Mouse (Mus musculus): ENCODE measurements at regions not wholly inside any gene's neighbourhood (a gene's known extent, or its start where the extent isn't known, plus 50 kb on each side); places are given as distances from the start of the nearest gene placed in this dataset.
"Not testable (repeated sequence)": the region's sequence is repeated elsewhere in the genome, so short reads cannot be mapped to it uniquely, and the experiment has no call there.

DNA sequence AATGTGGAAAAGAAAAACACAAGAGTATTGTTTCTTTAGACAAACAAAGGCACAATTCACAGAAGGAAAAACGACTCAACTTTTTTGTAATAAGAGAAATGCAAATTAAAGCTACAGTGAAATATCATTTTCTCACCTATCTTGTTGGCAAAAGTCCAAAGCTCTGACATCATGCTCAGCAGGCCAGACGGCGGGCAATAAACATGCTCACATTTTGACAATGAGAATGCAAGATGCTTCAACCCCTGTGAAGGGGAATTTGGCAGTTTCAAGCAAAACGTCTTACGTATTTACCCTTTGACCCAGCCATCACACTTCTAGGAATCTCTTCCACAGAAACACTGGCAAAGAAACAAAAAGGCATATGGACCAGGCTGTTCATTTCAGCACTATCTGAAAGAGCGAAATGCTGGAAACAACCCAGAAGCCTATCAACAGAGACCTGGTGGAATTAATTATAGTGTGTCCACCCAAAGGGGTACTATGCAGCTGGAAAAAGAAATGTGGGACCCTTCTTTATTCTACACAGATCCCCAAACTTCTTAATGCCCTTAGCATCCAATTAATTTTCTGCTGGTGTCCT lies 203.4 kb upstream of the 2610301B20Rik start:
- H3K27me3 ChIP-seq (ENCODE audit: control insufficient read depth, insufficient read depth, low read length) = no peaks in the 10 kb centered on the region
- H3K27ac ChIP-seq (ENCODE audit: insufficient read depth, low read length) = no peak overlapping the region
- H3K4me1 ChIP-seq (ENCODE audit: control insufficient read depth, insufficient read depth, low read length) = no peaks in the 10 kb centered on the region
- no peak overlapping the region for H3K4me3 ChIP-seq (replicated peaks; ENCODE audit: insufficient read depth, low read depth, low read length)
- TF ChIP-seq CTCF (IDR thresholded peaks at IDR 0.05; ENCODE audit: borderline replicate concordance, insufficient read depth, low read depth, low read length) (no peak), POLR2A (IDR thresholded peaks at IDR 0.05; ENCODE audit: borderline replicate concordance, insufficient read depth, low read length) (no peak)
- DNase-seq = peak; percentile 15 to 53
- WGBS = 9% methylated on average over 6 of the region's 6 CpGs

DNA sequence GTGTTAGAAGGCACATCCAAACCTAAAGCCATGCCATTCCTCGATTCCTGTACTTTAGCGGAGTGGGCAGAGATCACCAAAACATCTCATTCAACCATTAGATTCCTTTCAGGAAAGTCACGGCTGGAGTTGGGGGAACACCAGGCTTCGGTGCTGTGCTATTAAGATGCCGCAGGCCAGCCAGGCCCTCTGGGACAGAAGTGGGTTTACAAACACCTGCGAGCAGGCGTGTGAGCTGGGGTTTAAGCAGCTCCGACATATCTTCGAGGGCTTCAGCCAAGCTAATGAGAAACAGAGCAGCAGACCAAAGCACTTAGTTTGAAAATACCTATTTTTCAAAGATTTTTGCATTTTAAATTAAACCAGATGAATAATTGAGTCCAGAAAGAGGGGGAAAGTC lies 183.2 kb upstream of the 2610301B20Rik start:
- WGBS = 79% methylated on average over 9 of the region's 9 CpGs
- DNase-seq = no peak
- Histone ChIP-seq H3K4me3 (replicated peaks; ENCODE audit: insufficient read depth, low read depth, low read length) (no peak overlapping the region), H3K4me1 (ENCODE audit: control insufficient read depth, insufficient read depth, low read length) (no peaks in the 10 kb centered on the region), H3K27ac (ENCODE audit: insufficient read depth, low read length) (no peak overlapping the region), H3K27me3 (ENCODE audit: control insufficient read depth, insufficient read depth, low read length) (no peaks in the 10 kb centered on the region)
- TF ChIP-seq CTCF (IDR thresholded peaks at IDR 0.05; ENCODE audit: borderline replicate concordance, insufficient read depth, low read depth, low read length) (no peak), POLR2A (IDR thresholded peaks at IDR 0.05; ENCODE audit: borderline replicate concordance, insufficient read depth, low read length) (no peak)

DNA sequence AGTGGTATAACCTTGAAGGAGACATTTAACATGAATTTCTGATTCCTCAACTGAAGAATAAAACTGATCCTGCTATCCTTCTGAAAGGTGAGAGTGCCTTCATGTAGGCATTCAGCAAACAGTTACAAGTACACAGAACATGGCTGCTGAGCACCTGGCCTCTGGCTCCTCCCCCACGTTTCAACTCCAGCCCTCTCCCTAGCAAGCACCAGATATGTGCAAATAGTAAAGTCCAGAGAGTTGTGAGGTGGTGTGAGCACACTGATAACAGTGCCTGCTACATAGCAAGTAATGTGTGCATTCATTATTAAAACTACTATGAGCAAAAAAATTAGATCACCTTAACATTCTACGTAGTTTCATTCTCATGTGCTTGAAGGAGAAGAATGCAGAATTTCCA lies 181.4 kb upstream of the 2610301B20Rik start:
- TF ChIP-seq CTCF (IDR thresholded peaks at IDR 0.05; ENCODE audit: borderline replicate concordance, insufficient read depth, low read depth, low read length) = no peak
- no peak for TF ChIP-seq POLR2A (IDR thresholded peaks at IDR 0.05; ENCODE audit: borderline replicate concordance, insufficient read depth, low read length)
- Histone ChIP-seq H3K4me1 (ENCODE audit: control insufficient read depth, insufficient read depth, low read length) (no peaks in the 10 kb centered on the region), H3K27ac (ENCODE audit: insufficient read depth, low read length) (no peak overlapping the region), H3K27me3 (ENCODE audit: control insufficient read depth, insufficient read depth, low read length) (no peaks in the 10 kb centered on the region), H3K4me3 (replicated peaks; ENCODE audit: insufficient read depth, low read depth, low read length) (no peak overlapping the region)
- 88% methylated on average over 2 of the region's 2 CpGs for WGBS
- DNase-seq = no peak

DNA sequence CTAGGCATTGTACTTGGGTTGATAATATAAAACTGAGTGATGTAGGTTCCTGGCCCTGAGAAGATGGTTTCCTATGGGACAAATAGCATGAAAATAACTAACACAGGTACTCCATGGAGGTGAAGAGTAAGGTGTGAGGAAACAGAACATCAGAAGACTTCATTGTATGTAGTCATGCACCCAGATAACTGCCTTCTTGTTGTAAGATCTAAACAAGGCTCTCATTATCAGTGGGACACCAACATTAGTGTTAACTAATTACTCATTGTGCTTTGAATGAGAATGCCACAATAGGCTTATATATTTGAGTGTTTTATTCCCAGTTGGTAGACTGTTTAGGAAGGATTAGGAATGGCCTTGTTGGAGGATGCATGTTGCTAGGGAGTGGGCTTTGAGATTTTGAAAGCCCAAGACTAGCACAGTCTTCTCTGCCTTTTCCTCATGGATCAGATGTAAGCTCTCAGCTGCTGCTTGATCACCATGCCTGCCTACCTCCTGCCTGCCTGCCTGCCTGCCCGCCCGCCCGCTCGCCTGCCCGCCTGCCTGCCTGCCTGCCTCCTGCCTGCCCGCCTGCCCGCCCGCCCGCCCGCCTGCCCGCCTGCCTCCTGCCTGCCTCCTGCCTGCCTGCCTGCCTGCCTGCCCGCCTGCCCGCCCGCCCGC lies 180.7 kb upstream of the 2610301B20Rik start:
- Histone ChIP-seq H3K4me3 (replicated peaks; ENCODE audit: insufficient read depth, low read depth, low read length) (no peak overlapping the region), H3K27me3 (ENCODE audit: control insufficient read depth, insufficient read depth, low read length) (no peaks in the 10 kb centered on the region), H3K27ac (ENCODE audit: insufficient read depth, low read length) (no peak overlapping the region), H3K4me1 (ENCODE audit: control insufficient read depth, insufficient read depth, low read length) (no peaks in the 10 kb centered on the region)
- no peak for DNase-seq
- TF ChIP-seq POLR2A (IDR thresholded peaks at IDR 0.05; ENCODE audit: borderline replicate concordance, insufficient read depth, low read length) = no peak
- TF ChIP-seq CTCF (IDR thresholded peaks at IDR 0.05; ENCODE audit: borderline replicate concordance, insufficient read depth, low read depth, low read length) = no peak
- 46% methylated on average over 5 of the region's 15 CpGs for WGBS

- H3K27ac ChIP-seq (ENCODE audit: insufficient read depth, low read length); H3K4me3 ChIP-seq (replicated peaks; ENCODE audit: insufficient read depth, low read depth, low read length); H3K27me3 ChIP-seq (ENCODE audit: control insufficient read depth, insufficient read depth, low read length); DNase-seq; H3K4me1 ChIP-seq (ENCODE audit: control insufficient read depth, insufficient read depth, low read length): not testable (repeated sequence)
- WGBS = 49% methylated on average over 8 of the region's 21 CpGs
Measured at GRCm38 (mm10) chr4:10694106-10694748, 180.1 kb upstream of the 2610301B20Rik start.

- no peaks in the 10 kb centered on the region for H3K27me3 ChIP-seq (ENCODE audit: control insufficient read depth, insufficient read depth, low read length)
- WGBS = 60% methylated on average over 1 of the region's 1 CpGs
- DNase-seq = peak in 1 of 2 experiments; percentile 14
- no peak overlapping the region for H3K27ac ChIP-seq (ENCODE audit: insufficient read depth, low read length)
- H3K4me1 ChIP-seq (ENCODE audit: control insufficient read depth, insufficient read depth, low read length) = no peaks in the 10 kb centered on the region
- TF ChIP-seq POLR2A (IDR thresholded peaks at IDR 0.05; ENCODE audit: borderline replicate concordance, insufficient read depth, low read length) = no peak
- no peak for TF ChIP-seq CTCF (IDR thresholded peaks at IDR 0.05; ENCODE audit: borderline replicate concordance, insufficient read depth, low read depth, low read length)
- H3K4me3 ChIP-seq (replicated peaks; ENCODE audit: insufficient read depth, low read depth, low read length) = no peak overlapping the region
Measured at GRCm38 (mm10) chr4:10697225-10697836, 177.0 kb upstream of the 2610301B20Rik start.

DNA sequence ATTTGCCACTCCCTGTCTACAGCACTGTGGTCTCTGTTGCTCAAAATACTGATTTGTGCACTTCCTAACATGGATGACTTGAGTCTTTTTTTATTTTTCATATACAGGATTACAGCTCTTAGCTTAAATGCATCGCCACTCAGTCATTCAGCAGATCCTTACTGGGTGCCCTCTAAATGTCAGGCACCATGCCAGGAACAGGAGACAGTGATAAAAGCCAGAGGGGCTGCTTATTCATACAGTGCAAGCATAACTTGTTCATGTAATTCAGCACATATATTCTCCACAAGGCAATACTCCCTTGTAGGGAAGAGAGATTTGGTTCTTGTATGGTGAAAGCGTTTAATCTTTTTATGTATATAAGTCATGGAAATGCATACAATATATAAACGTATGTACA lies 175.7 kb upstream of the 2610301B20Rik start:
- no peak overlapping the region for H3K4me3 ChIP-seq (replicated peaks; ENCODE audit: insufficient read depth, low read depth, low read length)
- H3K27me3 ChIP-seq (ENCODE audit: control insufficient read depth, insufficient read depth, low read length) = no peaks in the 10 kb centered on the region
- no peaks in the 10 kb centered on the region for H3K4me1 ChIP-seq (ENCODE audit: control insufficient read depth, insufficient read depth, low read length)
- DNase-seq = no peak
- WGBS = 81% methylated on average over 3 of the region's 3 CpGs
- TF ChIP-seq POLR2A (IDR thresholded peaks at IDR 0.05; ENCODE audit: borderline replicate concordance, insufficient read depth, low read length) (no peak), CTCF (IDR thresholded peaks at IDR 0.05; ENCODE audit: borderline replicate concordance, insufficient read depth, low read depth, low read length) (no peak)
- H3K27ac ChIP-seq (ENCODE audit: insufficient read depth, low read length) = no peak overlapping the region

- Histone ChIP-seq H3K4me1 (ENCODE audit: control insufficient read depth, insufficient read depth, low read length) (no peaks in the 10 kb centered on the region), H3K27me3 (ENCODE audit: control insufficient read depth, insufficient read depth, low read length) (no peaks in the 10 kb centered on the region), H3K27ac (ENCODE audit: insufficient read depth, low read length) (no peak overlapping the region), H3K4me3 (replicated peaks; ENCODE audit: insufficient read depth, low read depth, low read length) (no peak overlapping the region)
- DNase-seq = no peak
- WGBS = 73% methylated on average over 10 of the region's 10 CpGs
- no peak for TF ChIP-seq POLR2A (IDR thresholded peaks at IDR 0.05; ENCODE audit: borderline replicate concordance, insufficient read depth, low read length)
Measured at GRCm38 (mm10) chr4:10701479-10701878, 172.8 kb upstream of the 2610301B20Rik start.

Data from cerebellum, adult 2 months (tissue).